Mouse (Mus musculus): Measurements from ENCODE around the gene Gzmb.
"Not testable (repeated sequence)": the region's sequence is repeated elsewhere in the genome, so short reads cannot be mapped to it uniquely, and the experiment has no call there.

Gzmb gene

DNA sequence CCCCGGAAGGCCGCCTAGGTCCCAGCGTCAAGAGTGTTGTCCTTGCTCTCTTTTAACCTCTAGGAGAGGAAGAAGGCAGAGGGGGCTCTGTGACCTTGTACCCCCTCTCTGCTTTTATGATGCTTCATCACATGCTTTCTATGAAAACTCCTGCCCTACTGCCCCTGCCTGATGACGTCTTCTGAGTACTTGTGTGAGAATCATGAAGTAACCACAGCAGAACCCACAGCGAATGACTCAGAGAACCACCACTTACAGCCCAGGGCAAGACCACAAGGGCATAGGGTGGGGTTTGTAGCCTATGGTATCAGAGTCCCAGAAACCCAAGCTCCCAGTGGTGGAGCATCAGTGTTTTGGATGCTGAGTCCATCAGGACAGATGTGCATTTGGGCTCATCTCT is at the start of gene Gzmb:
Gene Gzmb (minus strand): TSS at position 108 of the 400 bp plus-strand sequence.
- DNase-seq (ENCODE audit: low spot score) = no peak

DNA sequence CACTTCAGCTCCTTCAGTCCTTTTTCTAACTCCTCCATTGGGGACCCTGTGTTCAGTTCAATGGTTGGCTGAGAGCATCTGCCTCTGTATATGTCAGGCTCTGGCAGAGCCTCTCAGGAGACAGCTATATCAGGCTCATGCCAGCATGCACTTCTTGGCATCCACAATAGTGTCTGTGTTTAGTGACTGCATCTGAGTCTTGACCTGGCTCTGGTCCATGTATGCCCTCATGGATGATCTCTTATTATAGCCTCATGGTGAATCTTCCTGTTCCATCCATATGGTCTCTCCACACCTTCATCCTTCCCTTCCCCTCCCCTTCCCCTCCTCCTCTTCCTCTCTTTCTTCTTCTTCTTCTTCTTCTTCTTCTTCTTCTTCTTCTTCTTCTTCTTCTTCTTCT is 49.7 kb upstream of the Gzmb start:
- not testable (repeated sequence) for DNase-seq (ENCODE audit: low spot score)

DNA sequence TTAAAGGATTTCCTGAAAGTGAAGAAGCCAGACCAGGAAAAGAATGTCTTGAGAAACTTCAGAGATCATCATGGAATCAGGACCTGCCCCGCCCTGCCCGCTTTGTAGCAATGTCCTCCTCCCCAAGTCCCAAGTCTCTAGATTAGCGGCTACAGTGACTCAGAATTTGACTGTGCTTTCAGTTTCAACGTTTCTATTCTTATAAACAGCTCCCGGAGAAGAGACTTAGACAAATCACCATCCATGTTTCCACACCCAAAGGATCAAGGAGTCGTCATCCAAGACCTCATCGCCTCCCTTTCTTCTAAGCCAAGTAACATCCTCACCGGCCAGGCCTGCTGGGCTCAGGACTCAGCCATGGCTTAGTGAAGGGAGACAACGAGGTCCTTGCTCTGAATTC is 48.2 kb upstream of the Gzmb start:
- DNase-seq (ENCODE audit: low spot score) = no peak

DNA sequence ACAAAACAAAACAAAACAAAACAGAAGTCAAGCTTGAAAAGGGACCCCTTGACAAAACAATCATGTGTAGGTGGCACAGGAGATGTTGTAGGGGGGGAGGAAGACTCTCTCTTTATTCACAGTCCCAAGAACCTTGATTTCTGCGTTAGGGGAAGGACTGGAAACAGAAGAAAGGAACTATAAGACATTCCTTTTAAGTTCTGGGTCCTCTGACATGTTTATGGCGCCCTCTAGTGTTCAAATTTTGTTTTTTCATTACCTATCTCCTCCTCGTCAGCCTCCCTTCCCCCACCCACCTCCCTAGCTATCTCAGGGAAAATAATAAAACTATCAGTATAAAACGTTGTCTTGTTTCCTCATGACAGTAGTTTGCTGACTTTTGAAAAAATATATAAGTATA is 42.1 kb upstream of the Gzmb start:
- peak; percentile 48 for DNase-seq (ENCODE audit: low spot score)

DNA sequence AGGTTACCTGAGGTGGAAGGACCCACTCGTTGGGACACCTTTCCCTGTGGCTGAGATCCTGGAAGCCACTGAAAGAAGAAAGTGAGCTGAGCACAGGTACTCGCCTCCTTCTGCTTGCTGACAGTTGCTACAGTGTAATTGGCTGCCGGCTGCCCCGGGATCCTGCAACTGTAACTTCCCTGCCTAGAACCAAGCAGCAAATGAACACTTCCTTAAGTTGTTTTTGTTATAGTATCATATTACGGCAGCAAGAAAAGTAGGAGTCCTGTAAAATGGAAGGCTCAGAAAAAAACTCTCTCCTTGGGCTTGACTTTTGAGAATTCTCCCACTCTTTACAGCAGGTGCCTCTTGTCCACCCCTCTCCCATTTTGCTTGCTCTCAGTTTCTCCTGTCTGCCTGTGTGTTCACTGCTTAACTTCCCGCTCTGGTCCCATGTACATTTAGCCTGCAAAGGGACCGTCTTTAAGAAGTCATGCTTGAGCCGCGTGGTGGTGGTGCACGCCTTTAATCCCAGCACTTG is 41.5 kb upstream of the Gzmb start:
- DNase-seq (ENCODE audit: low spot score) = no peak

DNA sequence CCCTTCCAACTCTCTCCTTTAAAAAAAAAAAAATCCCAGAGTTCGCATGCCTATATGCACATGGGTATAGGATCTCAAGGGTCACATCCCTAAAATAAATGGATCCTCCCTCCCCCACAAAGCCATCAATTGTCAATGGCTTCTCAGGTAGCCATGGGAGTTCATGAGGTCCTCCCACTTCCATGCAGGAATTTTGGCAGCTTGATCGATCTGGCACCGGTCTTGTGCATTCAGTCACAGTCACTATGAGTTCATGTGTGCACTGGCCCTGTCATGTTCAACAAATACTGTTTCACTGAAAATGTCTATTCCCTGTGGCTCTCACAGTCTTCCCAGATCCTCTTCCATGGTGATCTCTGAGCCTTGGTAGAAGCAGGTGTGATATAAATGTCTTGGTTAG is 40.0 kb upstream of the Gzmb start:
- no peak for DNase-seq (ENCODE audit: low spot score)

DNA sequence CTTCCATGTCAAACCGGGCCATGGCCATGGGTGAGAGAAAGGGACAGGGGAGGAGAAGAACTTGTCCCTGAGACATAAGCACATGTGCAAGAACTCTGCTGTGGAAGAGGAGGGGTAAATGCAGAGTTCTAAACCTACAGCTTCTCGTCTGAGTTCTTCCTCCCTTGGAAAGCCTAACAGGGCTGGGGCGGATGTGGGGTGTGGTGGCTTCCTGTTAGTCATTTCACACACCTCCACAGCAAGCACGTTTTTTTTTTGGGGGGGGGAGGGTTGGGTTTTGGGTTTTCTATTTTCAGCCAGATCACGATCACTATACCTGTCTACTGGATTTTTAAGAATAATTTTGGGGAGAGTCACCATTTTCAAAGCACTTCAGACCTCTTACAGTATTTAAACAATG is 34.7 kb upstream of the Gzmb start:
- no peak for DNase-seq (ENCODE audit: low spot score)

DNA sequence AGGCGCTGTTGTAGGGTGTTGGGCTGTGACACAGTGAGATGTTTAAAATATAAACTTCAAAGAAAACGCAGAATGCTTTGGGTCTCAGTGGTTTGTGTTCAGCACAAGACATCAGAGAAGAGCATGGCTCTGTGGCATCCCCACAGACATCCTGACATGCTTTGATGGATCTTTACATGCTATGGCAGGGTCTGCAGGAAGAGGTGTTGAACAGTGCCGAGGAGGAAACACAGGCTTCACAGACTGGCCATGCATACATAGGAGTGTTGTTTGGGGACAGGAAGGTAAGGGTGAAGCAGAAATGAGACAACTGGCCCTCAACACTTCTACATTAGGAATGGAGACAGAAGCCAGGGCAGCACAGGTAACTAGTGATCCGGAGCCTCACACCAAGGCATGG is 34.0 kb upstream of the Gzmb start:
- DNase-seq (ENCODE audit: low spot score) = no peak

DNA sequence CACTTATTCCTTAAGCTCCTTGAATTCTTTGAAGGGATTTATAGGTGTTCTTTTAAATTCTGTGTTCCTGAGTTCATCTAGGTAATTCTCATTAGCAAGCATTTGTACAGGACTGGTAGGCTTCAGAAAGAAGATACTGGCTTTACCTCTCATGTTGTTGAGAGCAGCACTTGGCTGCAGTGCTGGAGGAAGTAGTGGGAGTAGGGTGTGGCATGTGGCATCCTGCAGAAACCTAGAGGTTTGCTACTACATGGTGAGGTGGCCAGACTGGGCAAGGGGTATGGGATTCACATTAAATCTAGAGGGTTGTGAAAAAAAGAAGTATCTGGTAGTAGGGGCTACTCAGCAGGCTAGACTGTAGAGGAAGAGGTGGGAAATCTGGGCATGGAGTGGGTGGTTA is 31.1 kb upstream of the Gzmb start:
- no peak for DNase-seq (ENCODE audit: low spot score)

DNA sequence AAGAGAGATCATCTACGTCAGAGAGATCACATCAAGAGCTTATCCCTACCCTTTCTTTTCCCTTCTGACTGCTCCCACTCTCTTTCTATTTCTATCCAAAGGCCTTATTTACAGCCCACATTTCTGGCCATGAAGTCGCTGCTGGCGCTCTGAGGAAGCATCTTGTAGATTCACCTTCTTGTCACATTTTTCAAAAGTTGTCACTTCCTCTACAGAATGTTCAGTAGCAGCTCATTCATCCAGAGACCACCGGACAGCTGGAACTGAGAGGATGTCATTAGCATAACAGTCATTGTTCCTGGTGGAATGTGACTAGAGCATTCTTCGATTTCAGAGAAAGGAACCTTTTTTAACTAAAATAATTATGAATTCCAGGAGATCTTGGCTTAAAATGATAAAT is 26.6 kb upstream of the Gzmb start:
- DNase-seq (ENCODE audit: low spot score) = no peak

DNA sequence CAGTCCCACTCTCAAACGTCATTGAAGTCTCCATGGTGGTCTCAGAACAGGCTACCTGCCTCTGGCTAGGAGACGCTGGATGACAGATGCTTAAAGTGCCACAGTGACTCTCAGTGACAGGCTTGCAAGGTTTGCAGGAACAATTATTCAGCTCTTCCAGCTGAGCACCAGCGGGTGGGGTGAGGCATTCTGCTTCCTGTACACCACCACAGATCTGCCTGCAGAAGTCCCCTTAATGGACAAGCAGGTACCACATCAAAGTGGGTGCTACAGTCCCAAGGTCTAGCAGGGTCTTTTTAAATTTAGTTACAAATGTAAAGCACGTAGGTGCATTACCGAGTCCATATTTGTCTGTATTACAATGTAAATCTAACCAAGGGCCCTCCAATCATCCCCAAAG is 25.7 kb upstream of the Gzmb start:
- DNase-seq (ENCODE audit: low spot score) = no peak

DNA sequence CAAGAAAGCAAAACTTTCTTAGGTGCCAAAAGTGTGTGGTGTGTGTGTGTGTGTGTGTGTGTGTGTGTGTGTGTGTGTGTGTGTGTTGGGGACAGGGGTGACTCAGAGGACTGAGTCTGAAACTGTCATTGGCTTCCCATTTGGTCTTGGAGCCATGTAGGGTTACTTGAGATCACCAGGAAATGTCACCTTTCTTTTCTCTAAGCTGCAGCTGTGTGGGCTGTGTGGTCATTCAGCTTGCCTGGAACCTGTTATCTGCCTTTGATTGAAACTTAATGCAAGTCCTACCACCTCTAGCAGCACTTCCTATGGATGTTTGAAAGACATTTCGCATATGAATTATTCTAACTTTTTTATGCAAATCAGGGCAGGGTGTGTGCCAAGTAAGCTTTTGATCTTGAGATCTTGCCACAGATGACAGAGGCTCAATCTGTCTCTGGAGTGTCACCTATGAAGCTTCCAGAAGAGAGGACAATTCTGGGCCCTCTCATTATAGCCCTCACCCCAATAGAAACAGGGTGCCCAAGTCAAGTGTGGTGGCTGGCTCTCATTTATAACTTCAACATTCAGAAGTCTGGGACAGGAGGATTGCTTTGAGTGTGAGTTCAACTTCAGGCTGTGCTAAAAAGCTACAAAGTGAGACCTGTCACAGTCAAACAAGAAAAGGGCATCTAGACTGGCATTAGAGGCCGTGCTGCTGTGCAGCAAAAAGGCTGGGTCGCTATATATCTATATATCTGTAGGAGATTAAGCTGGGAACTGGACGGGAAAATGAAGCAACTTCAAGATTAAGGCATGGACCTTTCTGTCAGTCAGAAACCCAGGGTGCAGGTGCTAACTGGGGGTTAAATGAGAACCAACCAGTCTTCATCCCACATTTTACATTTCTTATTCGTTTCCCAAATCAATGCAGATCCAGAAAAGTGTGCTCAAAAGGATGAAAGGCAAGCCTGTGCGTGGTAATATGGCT is 22.6 kb upstream of the Gzmb start:
- no peak for DNase-seq (ENCODE audit: low spot score)

DNA sequence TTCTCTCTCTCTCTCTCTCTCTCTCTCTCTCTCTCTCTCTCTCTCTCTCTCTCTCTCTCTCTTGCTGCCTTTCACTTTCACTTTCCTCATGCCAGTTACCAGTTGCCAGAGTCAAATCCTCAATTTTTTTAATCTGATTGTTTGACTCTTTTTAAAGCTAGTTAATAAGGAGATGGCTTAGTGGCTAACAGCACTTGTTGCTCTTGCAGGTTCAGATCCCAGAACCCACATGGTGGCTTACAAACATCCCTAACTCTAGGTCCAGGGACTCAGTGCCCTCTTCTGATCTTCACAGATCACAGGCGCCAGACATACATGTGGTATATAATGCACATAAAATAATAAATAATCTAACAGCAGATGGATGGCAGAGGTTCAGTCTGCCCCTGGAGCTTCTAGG is 21.8 kb upstream of the Gzmb start:
- DNase-seq (ENCODE audit: low spot score) = no peak

DNA sequence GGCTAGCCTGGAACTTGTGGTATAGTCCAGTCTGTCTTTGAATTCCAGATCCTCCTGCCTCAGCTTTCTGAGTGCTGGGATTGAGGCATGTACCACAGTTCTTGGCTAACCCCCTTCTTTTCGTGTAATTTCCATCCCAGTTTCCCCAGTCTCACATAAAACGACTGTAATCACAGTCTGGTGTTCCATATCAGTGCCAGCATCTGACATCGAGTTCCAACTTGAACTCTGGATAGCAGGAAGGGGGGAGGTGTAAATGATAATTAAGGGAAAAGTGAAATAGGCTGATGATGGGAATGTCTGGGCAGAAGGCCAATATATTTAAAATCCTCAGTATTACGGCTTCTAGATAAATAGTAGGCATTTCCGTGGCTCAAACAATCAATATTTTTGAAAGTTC is 19.0 kb upstream of the Gzmb start:
- no peak for DNase-seq (ENCODE audit: low spot score)

DNA sequence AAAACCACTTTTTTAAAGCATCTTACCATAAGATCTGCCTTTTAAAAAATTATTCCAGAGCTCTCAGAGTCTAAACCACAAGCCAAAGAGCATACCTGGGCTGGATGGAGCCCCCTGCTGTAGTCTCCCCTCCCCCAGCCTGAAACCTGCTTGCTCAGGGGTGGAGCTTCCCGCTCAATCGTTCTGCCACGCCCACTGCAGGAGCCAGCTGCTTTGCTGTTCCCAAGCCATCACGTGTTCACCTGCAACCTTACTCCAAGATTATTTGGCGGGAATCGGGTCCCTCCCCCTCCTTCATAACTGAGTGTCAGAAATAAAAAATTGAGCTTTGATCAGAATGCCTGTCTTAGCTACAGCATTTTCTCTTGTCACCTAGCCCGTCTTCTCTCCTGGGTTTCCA is 16.6 kb upstream of the Gzmb start:
- DNase-seq (ENCODE audit: low spot score) = not testable (repeated sequence)

DNA sequence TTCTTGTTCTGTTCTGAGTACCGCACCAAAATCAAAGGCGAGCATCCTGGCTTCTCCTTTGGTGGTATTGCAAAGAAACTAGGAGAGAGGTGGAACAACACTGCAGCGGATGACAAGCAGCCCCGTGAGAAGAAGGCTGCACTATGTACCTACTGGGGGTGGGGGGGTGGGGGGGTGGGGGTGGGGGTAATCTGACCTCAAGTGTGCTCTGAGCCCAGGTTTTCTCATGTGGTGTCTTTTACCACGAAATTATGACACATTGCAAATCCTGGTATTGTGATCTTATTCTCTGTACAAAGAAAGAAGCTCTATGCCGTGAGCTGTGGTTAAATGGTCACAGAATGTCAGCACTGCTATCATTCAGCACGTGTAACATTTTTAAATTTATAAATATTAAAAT is 14.0 kb upstream of the Gzmb start:
- DNase-seq (ENCODE audit: low spot score) = not testable (repeated sequence)

DNA sequence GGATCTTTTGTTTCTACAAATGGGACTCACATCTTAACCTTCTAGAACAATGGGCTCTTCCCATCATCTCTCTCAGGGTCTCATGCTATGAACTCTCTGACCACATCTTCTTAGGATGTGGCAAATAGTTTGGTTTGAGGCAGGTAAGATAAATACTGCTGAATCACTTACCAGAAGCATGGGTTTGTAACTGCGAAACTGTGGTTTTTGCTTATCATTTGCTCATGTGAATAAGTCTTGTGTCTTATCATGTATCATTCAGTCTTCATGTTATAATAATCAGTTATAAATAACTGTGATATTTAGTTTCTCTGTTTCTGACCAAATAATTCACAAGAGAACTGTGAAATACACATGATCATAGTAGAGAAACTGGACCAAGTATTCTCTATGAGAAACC is 4.0 kb upstream of the Gzmb start:
- no peak for DNase-seq (ENCODE audit: low spot score)

DNA sequence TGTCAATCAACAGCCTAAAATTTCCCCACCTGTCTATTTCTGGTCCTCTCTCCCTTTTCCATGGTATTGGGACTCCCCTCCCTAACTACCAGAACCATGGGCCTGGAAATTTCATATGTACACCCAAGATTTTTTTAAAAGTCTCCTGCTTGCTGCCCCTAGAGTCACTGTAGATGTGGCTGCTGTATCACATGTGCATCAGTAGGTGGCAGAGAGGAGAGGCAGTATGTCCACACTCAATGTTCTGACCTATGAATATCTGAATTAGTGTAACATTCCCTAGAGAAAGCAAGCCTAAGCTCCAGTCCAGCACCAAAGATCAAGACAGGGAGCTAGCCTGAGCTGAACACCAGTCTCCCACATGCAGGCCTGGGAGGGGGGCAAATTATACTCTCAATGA is 21.7 kb downstream of the Gzmb start:
- no peak for DNase-seq (ENCODE audit: low spot score)

DNA sequence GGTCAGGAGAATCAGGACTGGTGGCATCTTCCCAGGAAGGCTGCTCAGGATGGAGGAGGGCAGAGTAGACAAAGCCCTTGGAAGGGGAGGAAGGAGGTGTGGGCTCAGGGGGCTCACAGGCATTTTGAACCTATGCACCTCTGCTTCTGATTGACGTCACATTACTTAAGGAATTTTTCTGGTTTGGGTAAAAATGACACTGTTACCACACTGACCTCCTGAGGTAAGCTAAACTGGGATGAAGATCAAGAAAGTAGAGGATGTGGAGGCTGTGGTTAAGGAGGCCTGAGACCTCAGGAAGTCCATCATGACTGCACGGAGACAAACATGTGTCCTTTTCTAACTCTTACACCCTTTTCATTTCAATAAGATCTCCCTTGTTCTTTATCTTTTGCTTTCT is 27.5 kb downstream of the Gzmb start, which contains the start of gene Gzmc:
Gene Gzmc (minus strand): TSS at position 101 of the 400 bp plus-strand sequence.
- no peak for DNase-seq (ENCODE audit: low spot score)

DNA sequence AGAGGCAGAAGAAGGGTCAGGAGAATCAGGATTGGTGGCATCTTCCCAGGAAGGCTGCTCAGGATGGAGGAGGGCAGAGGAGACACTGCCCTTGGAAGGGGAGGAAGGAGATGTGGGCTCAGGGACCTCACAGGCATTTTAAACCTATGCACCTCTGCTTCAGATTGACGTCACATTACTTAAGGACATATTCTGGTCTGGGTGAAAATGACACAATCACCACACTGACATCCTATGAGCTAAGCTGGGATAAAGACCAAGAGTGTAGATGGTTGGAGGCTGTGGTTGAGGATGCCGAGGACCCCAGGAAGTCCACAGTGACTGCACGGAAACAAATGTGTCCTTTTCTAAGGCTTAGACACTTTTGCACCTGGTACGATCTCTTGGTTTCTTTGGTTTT is 50.7 kb downstream of the Gzmb start, which contains the start of gene Gzmf:
Gene Gzmf (minus strand): TSS at position 101 of the 400 bp plus-strand sequence.
- no peak for DNase-seq (ENCODE audit: low spot score)

Data from c-Kit-positive CD71-positive TER-119-positive erythroid progenitor cells, embryonic 14.5 days (primary cell).